Mouse (Mus musculus): Measurements from ENCODE around the gene Cacna2d3. TPM values are rescaled to one million over a fixed set of nuclear protein-coding genes. Genes with fewer than 3 reads are reported as not detected.

Gene Cacna2d3
- polyA plus RNA-seq, 1 experiment from 2014 or later: 0.54 TPM

DNA sequence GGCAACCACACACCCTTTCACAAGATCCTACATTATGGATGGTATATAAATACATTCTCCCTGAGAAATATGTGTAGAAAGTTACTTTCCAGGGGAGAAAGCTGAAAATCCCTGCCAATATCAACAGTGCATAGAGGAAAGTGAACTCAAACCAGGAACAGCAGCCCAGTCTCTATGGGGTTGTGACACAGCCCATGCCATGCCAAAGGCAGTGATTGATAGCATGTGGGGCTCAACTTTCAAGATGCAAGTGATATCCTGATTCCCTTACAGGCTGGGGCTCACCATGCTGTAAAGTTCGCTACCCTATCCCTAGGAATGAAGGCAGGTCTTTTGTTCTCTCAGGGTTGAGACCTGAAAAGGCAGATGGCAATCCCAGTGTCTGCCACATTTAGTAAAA is 229.9 kb downstream of the Cacna2d3 start:
- no peak for ATAC-seq (replicated peaks; ENCODE audit: extremely low read depth, insufficient read depth, low FRiP score)
- WGBS: 64% methylated on average over 1 of the region's 1 CpGs
- Histone ChIP-seq H3K4me1 (ENCODE audit: control insufficient read depth, insufficient read depth, low read length) (no peaks in the 10 kb centered on the region), H3K36me3 (ENCODE audit: control insufficient read depth, insufficient read depth) (no peaks in the 10 kb centered on the region), H3K9me3 (replicated peaks; ENCODE audit: control insufficient read depth, low read length) (no peaks in the 10 kb centered on the region), H3K9ac (ENCODE audit: low read length) (no peak overlapping the region), H3K4me2 (ENCODE audit: low read depth, low read length) (no peak overlapping the region), H3K27ac (ENCODE audit: low read length) (no peak overlapping the region), H3K27me3 (ENCODE audit: control insufficient read depth, insufficient read depth, low read length) (no peaks in the 10 kb centered on the region), H3K4me3 (ENCODE audit: low read length) (no peak overlapping the region)

GRCm38 (mm10) chr14:29485416-29485815 is 236.2 kb downstream of the Cacna2d3 start:
- WGBS: 52% methylated on average over 1 of the region's 1 CpGs
- H3K36me3 ChIP-seq (ENCODE audit: control insufficient read depth, insufficient read depth): no peaks in the 10 kb centered on the region
- H3K4me3 ChIP-seq (ENCODE audit: low read length): no peak overlapping the region
- H3K9me3 ChIP-seq (replicated peaks; ENCODE audit: control insufficient read depth, low read length): no peaks in the 10 kb centered on the region
- no peaks in the 10 kb centered on the region for H3K4me1 ChIP-seq (ENCODE audit: control insufficient read depth, insufficient read depth, low read length)
- H3K27ac ChIP-seq (ENCODE audit: low read length): no peak overlapping the region
- ATAC-seq (replicated peaks; ENCODE audit: extremely low read depth, insufficient read depth, low FRiP score): no peak
- H3K27me3 ChIP-seq (ENCODE audit: control insufficient read depth, insufficient read depth, low read length): no peaks in the 10 kb centered on the region
- no peak overlapping the region for H3K4me2 ChIP-seq (ENCODE audit: low read depth, low read length)
- no peak overlapping the region for H3K9ac ChIP-seq (ENCODE audit: low read length)

DNA sequence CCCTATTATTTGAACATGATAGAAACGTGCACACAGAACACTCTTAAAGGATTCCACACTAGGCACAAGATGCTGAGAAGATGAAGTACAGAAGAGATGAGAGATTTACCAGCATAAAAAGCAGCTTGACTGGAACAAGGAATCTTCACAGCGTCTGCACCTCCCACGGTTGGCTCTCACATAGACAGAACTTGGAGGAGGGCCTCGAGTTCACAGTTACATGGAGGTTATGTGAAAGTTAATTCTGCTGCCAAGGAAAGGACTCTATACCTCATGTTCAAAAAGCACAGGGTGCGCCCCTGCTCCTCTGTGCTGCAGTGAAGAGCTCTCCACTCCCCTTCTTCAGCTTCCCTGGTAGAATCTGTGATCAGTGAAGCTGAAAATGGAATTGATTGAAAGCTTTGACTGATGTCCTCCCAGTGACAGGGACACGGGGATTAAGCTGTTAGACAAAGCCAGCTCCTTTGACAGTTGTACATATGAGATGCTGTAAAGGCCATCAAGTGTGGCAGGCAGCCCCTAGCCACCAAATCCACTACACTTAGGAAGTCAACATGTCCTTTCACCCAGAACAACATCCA is 243.2 kb downstream of the Cacna2d3 start:
- H3K9ac ChIP-seq (ENCODE audit: low read length): no peak overlapping the region
- 63% methylated on average over 6 of the region's 6 CpGs for WGBS
- no peak overlapping the region for H3K27ac ChIP-seq (ENCODE audit: low read length)
- no peaks in the 10 kb centered on the region for H3K27me3 ChIP-seq (ENCODE audit: control insufficient read depth, insufficient read depth, low read length)
- no peak for ATAC-seq (replicated peaks; ENCODE audit: extremely low read depth, insufficient read depth, low FRiP score)
- no peak overlapping the region for H3K4me3 ChIP-seq (ENCODE audit: low read length)
- H3K4me1 ChIP-seq (ENCODE audit: control insufficient read depth, insufficient read depth, low read length): no peaks in the 10 kb centered on the region
- H3K36me3 ChIP-seq (ENCODE audit: control insufficient read depth, insufficient read depth): no peaks in the 10 kb centered on the region
- H3K9me3 ChIP-seq (replicated peaks; ENCODE audit: control insufficient read depth, low read length): no peaks in the 10 kb centered on the region
- H3K4me2 ChIP-seq (ENCODE audit: low read depth, low read length): no peak overlapping the region

DNA sequence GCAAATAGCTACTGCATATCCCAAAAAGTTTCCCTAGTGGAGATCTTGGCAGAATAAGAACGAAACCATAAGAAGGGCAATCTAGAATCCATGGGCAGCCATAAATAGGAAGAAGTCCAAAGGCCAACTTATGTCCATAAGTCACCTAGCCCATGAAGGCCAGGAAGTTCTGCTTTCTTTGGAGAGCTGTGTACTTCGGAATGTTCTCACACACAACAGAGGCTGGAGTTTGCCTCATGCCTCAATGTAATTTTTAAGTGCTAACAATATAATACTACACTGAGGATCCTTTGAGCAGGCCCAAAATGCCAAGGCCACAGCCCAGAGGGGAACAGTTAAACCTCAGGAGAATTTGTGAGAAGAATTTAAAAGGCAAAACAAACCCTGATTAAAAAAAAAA is 257.4 kb downstream of the Cacna2d3 start:
- no peaks in the 10 kb centered on the region for H3K27me3 ChIP-seq (ENCODE audit: control insufficient read depth, insufficient read depth, low read length)
- no peaks in the 10 kb centered on the region for H3K36me3 ChIP-seq (ENCODE audit: control insufficient read depth, insufficient read depth)
- no peak overlapping the region for H3K9ac ChIP-seq (ENCODE audit: low read length)
- H3K4me3 ChIP-seq (ENCODE audit: low read length): no peak overlapping the region
- no peak overlapping the region for H3K4me2 ChIP-seq (ENCODE audit: low read depth, low read length)
- no peak for ATAC-seq (replicated peaks; ENCODE audit: extremely low read depth, insufficient read depth, low FRiP score)
- 71% methylated on average over 2 of the region's 2 CpGs for WGBS
- H3K9me3 ChIP-seq (replicated peaks; ENCODE audit: control insufficient read depth, low read length): no peaks in the 10 kb centered on the region
- H3K27ac ChIP-seq (ENCODE audit: low read length): no peak overlapping the region
- H3K4me1 ChIP-seq (ENCODE audit: control insufficient read depth, insufficient read depth, low read length): no peaks in the 10 kb centered on the region

DNA sequence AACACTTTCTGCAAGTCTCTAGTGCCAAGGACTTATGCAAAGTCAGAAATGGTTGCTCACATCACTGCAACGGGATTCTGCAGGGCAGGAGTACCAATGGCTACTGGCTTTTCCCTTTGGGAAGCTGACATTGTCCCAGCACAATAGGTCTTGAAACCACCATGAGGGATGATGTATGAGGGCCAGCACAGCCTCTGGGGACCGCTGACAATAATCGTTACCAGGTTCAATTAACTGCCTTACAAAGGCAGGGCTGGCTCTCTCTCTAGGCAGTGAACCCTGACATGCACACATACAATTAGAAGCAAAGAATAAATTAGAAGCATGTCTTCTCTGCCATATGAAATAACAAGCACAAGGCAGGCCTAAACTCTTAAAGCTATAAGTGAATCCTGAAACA is 272.5 kb downstream of the Cacna2d3 start:
- no peaks in the 10 kb centered on the region for H3K9me3 ChIP-seq (replicated peaks; ENCODE audit: control insufficient read depth, low read length)
- 82% methylated on average over 3 of the region's 3 CpGs for WGBS
- no peak for ATAC-seq (replicated peaks; ENCODE audit: extremely low read depth, insufficient read depth, low FRiP score)

DNA sequence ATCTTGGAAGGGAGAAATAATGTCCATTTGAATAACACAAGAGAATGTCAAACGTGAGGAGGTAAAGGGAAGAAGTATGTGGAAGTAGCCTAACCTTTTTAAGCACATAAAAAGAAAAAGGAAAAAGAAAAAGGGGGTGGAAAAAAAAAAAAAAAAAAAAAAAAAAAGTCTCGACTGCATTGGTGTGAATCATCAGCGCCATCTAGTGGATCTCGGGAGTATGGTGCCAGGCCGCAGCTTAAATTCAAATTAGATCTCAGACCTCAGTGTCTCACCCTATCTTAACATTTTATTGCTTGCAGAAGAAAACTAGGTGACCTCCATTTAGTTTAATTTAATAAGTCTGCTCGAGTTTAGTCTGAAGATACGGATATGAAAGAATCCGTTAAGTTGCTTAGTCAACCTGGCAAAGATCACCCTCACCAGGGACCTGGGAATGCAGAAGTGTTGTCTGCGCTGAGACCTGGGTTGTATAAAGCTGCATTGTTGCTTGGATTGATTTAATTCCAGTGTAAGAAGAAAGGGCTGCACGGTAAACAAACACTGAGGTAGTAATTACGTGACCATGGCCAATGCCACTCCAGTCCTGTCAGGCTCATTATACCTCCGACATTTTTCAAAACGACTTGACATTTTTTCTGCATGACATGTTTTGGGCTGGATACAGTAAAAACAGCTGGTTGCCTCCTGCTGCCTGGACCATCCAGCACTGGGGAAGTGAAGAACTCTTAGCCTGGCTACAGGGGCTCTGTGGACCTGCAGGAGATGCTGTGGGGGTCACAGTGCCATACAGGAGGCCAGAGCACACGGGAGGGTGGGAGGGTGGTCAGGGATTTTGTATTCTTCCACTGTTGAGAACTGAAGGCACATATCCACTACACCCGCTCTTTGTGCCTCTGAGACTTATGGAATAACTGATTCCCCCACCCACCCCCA is 278.3 kb downstream of the Cacna2d3 start:
- Histone ChIP-seq H3K27ac (ENCODE audit: low read length) (no peak overlapping the region), H3K4me3 (ENCODE audit: low read length) (no peak overlapping the region), H3K36me3 (ENCODE audit: control insufficient read depth, insufficient read depth) (no peaks in the 10 kb centered on the region), H3K27me3 (ENCODE audit: control insufficient read depth, insufficient read depth, low read length) (no peaks in the 10 kb centered on the region; the same call in 1 of the 2 replicates), H3K9ac (ENCODE audit: low read length) (no peak overlapping the region), H3K4me1 (ENCODE audit: control insufficient read depth, insufficient read depth, low read length) (no peaks in the 10 kb centered on the region), H3K9me3 (replicated peaks; ENCODE audit: control insufficient read depth, low read length) (no peaks in the 10 kb centered on the region), H3K4me2 (ENCODE audit: low read depth, low read length) (no peak overlapping the region)
- 29% methylated on average over 15 of the region's 15 CpGs for WGBS
- ATAC-seq (replicated peaks; ENCODE audit: extremely low read depth, insufficient read depth, low FRiP score): no peak

More for the DNA sequence above, 272.5 kb downstream of the Cacna2d3 start:
- Histone ChIP-seq H3K4me2 (ENCODE audit: low read depth, low read length) (no peak overlapping the region), H3K4me3 (ENCODE audit: low read length) (no peak overlapping the region), H3K9ac (ENCODE audit: low read length) (no peak overlapping the region), H3K27ac (ENCODE audit: low read length) (no peak overlapping the region), H3K27me3 (ENCODE audit: control insufficient read depth, insufficient read depth, low read length) (no peaks in the 10 kb centered on the region), H3K36me3 (ENCODE audit: control insufficient read depth, insufficient read depth) (no peaks in the 10 kb centered on the region), H3K4me1 (ENCODE audit: control insufficient read depth, insufficient read depth, low read length) (no peaks in the 10 kb centered on the region)

- H3K9ac ChIP-seq (ENCODE audit: low read length): no peak overlapping the region
- no peak overlapping the region for H3K4me3 ChIP-seq (ENCODE audit: low read length)
- H3K9me3 ChIP-seq (replicated peaks; ENCODE audit: control insufficient read depth, low read length): no peaks in the 10 kb centered on the region
- no peak for ATAC-seq (replicated peaks; ENCODE audit: extremely low read depth, insufficient read depth, low FRiP score)
- H3K27ac ChIP-seq (ENCODE audit: low read length): no peak overlapping the region
- WGBS: 44% methylated on average over 4 of the region's 4 CpGs
- no peaks in the 10 kb centered on the region for H3K4me1 ChIP-seq (ENCODE audit: control insufficient read depth, insufficient read depth, low read length)
- H3K27me3 ChIP-seq (ENCODE audit: control insufficient read depth, insufficient read depth, low read length): no peaks in the 10 kb centered on the region; the same call in 1 of the 2 replicates
- no peak overlapping the region for H3K4me2 ChIP-seq (ENCODE audit: low read depth, low read length)
- H3K36me3 ChIP-seq (ENCODE audit: control insufficient read depth, insufficient read depth): no peaks in the 10 kb centered on the region
These were observed 279.2 kb downstream of the Cacna2d3 start for GRCm38 (mm10) chr14:29442476-29442875.

- no peak overlapping the region for H3K4me2 ChIP-seq (ENCODE audit: low read depth, low read length)
- no peak overlapping the region for H3K27ac ChIP-seq (ENCODE audit: low read length)
- no peaks in the 10 kb centered on the region; the same call in 1 of the 2 replicates for H3K27me3 ChIP-seq (ENCODE audit: control insufficient read depth, insufficient read depth, low read length)
- no peaks in the 10 kb centered on the region for H3K9me3 ChIP-seq (replicated peaks; ENCODE audit: control insufficient read depth, low read length)
- ATAC-seq (replicated peaks; ENCODE audit: extremely low read depth, insufficient read depth, low FRiP score): no peak
- no peaks in the 10 kb centered on the region for H3K36me3 ChIP-seq (ENCODE audit: control insufficient read depth, insufficient read depth)
- H3K4me1 ChIP-seq (ENCODE audit: control insufficient read depth, insufficient read depth, low read length): no peaks in the 10 kb centered on the region
- H3K9ac ChIP-seq (ENCODE audit: low read length): no peak overlapping the region
- H3K4me3 ChIP-seq (ENCODE audit: low read length): no peak overlapping the region
- WGBS: 21% methylated on average over 7 of the region's 7 CpGs
These were observed 283.0 kb downstream of the Cacna2d3 start for GRCm38 (mm10) chr14:29438666-29439065.

DNA sequence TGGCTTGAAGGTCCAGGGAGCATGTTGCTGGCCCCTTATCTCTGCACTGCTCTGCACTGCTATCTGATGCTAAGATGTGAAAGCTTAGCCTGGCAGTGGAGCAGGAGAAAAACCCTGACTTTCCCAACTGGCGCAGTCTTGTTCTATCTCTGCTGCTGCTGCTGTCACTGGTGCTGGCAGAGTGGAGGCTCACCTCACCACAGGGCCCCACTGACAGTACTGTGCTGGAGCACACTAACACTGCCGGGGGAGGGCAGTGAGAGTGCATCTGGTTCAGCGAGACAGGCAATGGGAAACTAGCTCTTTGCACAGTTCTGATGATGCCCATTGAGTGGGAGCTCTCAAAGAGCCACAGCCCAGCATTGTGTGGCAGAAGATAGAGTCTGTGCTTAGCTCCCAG is 283.4 kb downstream of the Cacna2d3 start:
- 34% methylated on average over 3 of the region's 3 CpGs for WGBS
- no peak overlapping the region for H3K27ac ChIP-seq (ENCODE audit: low read length)
- H3K4me3 ChIP-seq (ENCODE audit: low read length): no peak overlapping the region
- H3K27me3 ChIP-seq (ENCODE audit: control insufficient read depth, insufficient read depth, low read length): no peaks in the 10 kb centered on the region; the same call in 1 of the 2 replicates
- H3K4me1 ChIP-seq (ENCODE audit: control insufficient read depth, insufficient read depth, low read length): no peaks in the 10 kb centered on the region
- H3K9ac ChIP-seq (ENCODE audit: low read length): no peak overlapping the region
- no peak overlapping the region for H3K4me2 ChIP-seq (ENCODE audit: low read depth, low read length)
- no peaks in the 10 kb centered on the region for H3K9me3 ChIP-seq (replicated peaks; ENCODE audit: control insufficient read depth, low read length)
- no peak for ATAC-seq (replicated peaks; ENCODE audit: extremely low read depth, insufficient read depth, low FRiP score)
- no peaks in the 10 kb centered on the region for H3K36me3 ChIP-seq (ENCODE audit: control insufficient read depth, insufficient read depth)
